Mouse (Mus musculus) MEL (cell line): Measurements from ENCODE around the gene Suox. TPM values are rescaled to one million over a fixed set of nuclear protein-coding genes. Genes with fewer than 3 reads are reported as not detected.

ENCODE experiments used
- DNase-seq: peaks from one replicate; pipeline ENCODE4 v3.0.0; 2011; ENCODE audit warnings: low read depth, low spot score
- H3K27ac ChIP-seq: 2 replicates; pipeline ENCODE4 v1.5.1; 2012; ENCODE audit warnings: low read depth, mild to moderate bottlenecking, control low read depth, low read length, moderate library complexity; ENCODE audit not compliant: control insufficient read depth
- H3K27me3 ChIP-seq, 2 experiments: fragments of 150-350 bp in 1 of 2; sonication (generic) in 1 of 2; 2 replicates each; pipeline ENCODE4 v1.6.1; 2012; ENCODE audit warnings: low read length in 2 of 2, mild to moderate bottlenecking in 2 of 2, improper control_type of control experiment in 1 of 2, moderate library complexity in 1 of 2; ENCODE audit not compliant: insufficient read depth in 2 of 2, control insufficient read depth in 1 of 2
- H3K36me3 ChIP-seq, 2 experiments: 2 replicates each; pipeline ENCODE4 v1.6.1; 2012 to 2014; ENCODE audit warnings: low read length in 2 of 2, improper control_type of control experiment in 1 of 2, inconsistent platforms in 1 of 2, mild to moderate bottlenecking in 1 of 2; ENCODE audit not compliant: insufficient read depth in 2 of 2, control insufficient read depth in 1 of 2
- H3K4me1 ChIP-seq, 2 experiments: fragments of 150-350 bp in 1 of 2; sonication (generic) in 1 of 2; 2 replicates each; pipeline ENCODE4 v1.6.1; 2012; ENCODE audit warnings: low read length in 2 of 2, improper control_type of control experiment in 1 of 2, mild to moderate bottlenecking in 1 of 2; ENCODE audit not compliant: insufficient read depth in 2 of 2, control insufficient read depth in 1 of 2
- H3K4me3 ChIP-seq, 2 experiments: fragments of 150-350 bp in 1 of 2; sonication (generic) in 1 of 2; 2 replicates each; pipeline ENCODE4 v1.5.1; 2012; ENCODE audit warnings: low read depth in 2 of 2, low read length in 2 of 2, mild to moderate bottlenecking in 2 of 2, moderate library complexity in 2 of 2, control low read depth in 1 of 2, improper control_type of control experiment in 1 of 2; ENCODE audit not compliant: control insufficient read depth in 1 of 2, insufficient read depth in 1 of 2
- H3K79me2 ChIP-seq: 2 replicates; pipeline ENCODE4 v1.6.1; 2012; ENCODE audit warnings: mild to moderate bottlenecking, low read length, moderate library complexity; ENCODE audit not compliant: control insufficient read depth, poor library complexity, insufficient read depth
- H3K9ac ChIP-seq: 2 replicates; pipeline ENCODE4 v1.6.1; 2012; ENCODE audit warnings: low read depth, mild to moderate bottlenecking, control low read depth, low read length, moderate library complexity; ENCODE audit not compliant: control insufficient read depth, poor library complexity, severe bottlenecking
- H3K9me3 ChIP-seq: fragments of 150-350 bp; sonication (generic); replicated peaks from 2 replicates; pipeline ENCODE4 v1.6.1; 2012; ENCODE audit warnings: mild to moderate bottlenecking, low read length, improper control_type of control experiment, moderate library complexity; ENCODE audit not compliant: insufficient read depth
- BHLHE40 ChIP-seq: IDR thresholded peaks from 2 replicates; pipeline ENCODE4 v1.6.1; 2012; ENCODE audit warnings: low read depth, mild to moderate bottlenecking, inconsistent platforms, low read length, improper control_type of control experiment, borderline replicate concordance
- CHD1 ChIP-seq: IDR thresholded peaks from 2 replicates; pipeline ENCODE4 v1.6.1; 2012; ENCODE audit warnings: low read depth, mild to moderate bottlenecking, inconsistent platforms, low read length, improper control_type of control experiment
- CTCF ChIP-seq, 3 experiments: IDR thresholded peaks in 2 of 3; conservative IDR thresholded peaks in 1 of 3; 2 replicates each; pipeline ENCODE4 v1.5.1; 2011 to 2012; ENCODE audit warnings: low read length in 3 of 3, low read depth in 2 of 3, mild to moderate bottlenecking in 2 of 3, improper control_type of control experiment in 1 of 3, inconsistent platforms in 1 of 3, mixed read lengths in 1 of 3, moderate library complexity in 1 of 3; ENCODE audit not compliant: control insufficient read depth in 1 of 3, insufficient read depth in 1 of 3, poor library complexity in 1 of 3, severe bottlenecking in 1 of 3
- ELF1 ChIP-seq: IDR thresholded peaks from 2 replicates; pipeline ENCODE4 v1.6.1; 2014; ENCODE audit warnings: low read depth, mild to moderate bottlenecking, inconsistent platforms, low read length, improper control_type of control experiment, moderate library complexity
- GABPA ChIP-seq: IDR thresholded peaks from 2 replicates; pipeline ENCODE4 v1.6.1; 2012; ENCODE audit warnings: low read depth, mild to moderate bottlenecking, inconsistent platforms, low read length, improper control_type of control experiment, moderate library complexity
- GATA1 ChIP-seq: IDR thresholded peaks from 2 replicates; pipeline ENCODE4 v1.6.1; 2011; ENCODE audit warnings: low read depth, low read length, improper control_type of control experiment
- HCFC1 ChIP-seq: IDR thresholded peaks from 2 replicates; pipeline ENCODE4 v1.6.1; 2012; ENCODE audit warnings: low read depth, mild to moderate bottlenecking, inconsistent platforms, low read length, improper control_type of control experiment, moderate library complexity
- KAT2A ChIP-seq: conservative IDR thresholded peaks from 2 replicates; pipeline ENCODE4 v1.6.1; 2012; ENCODE audit warnings: low read depth, low read length, improper control_type of control experiment, inconsistent platforms
- MXI1 ChIP-seq: IDR thresholded peaks from 2 replicates; pipeline ENCODE4 v1.6.1; 2011; ENCODE audit warnings: mild to moderate bottlenecking, low read depth, low read length, improper control_type of control experiment
- NELFE ChIP-seq: IDR thresholded peaks from 2 replicates; pipeline ENCODE4 v1.6.1; 2011; ENCODE audit warnings: low read depth, low read length, improper control_type of control experiment
- NRF1 ChIP-seq: IDR thresholded peaks from 2 replicates; pipeline ENCODE4 v1.6.1; 2014; ENCODE audit warnings: low read depth, mild to moderate bottlenecking, inconsistent platforms, low read length, improper control_type of control experiment, moderate library complexity; ENCODE audit not compliant: poor library complexity, insufficient read depth, severe bottlenecking
- POLR2AphosphoS5 ChIP-seq: IDR thresholded peaks from 2 replicates; pipeline ENCODE4 v1.6.1; 2012; ENCODE audit warnings: low read depth, borderline replicate concordance, mild to moderate bottlenecking, inconsistent platforms, low read length, moderate library complexity, mixed read lengths
- RCOR1 ChIP-seq: IDR thresholded peaks from 2 replicates; pipeline ENCODE4 v1.6.1; 2012; ENCODE audit warnings: low read depth, mild to moderate bottlenecking, inconsistent platforms, low read length, improper control_type of control experiment
- SMC3 ChIP-seq: IDR thresholded peaks from 2 replicates; pipeline ENCODE4 v1.6.1; 2011; ENCODE audit warnings: low read depth, low read length, improper control_type of control experiment
- TAL1 ChIP-seq: IDR thresholded peaks from 2 replicates; pipeline ENCODE4 v1.6.1; 2012; ENCODE audit warnings: mild to moderate bottlenecking, inconsistent platforms, low read length, moderate library complexity, mixed read lengths
- TBP ChIP-seq: IDR thresholded peaks from 2 replicates; pipeline ENCODE4 v1.8.0; 2011; ENCODE audit warnings: low read depth, low read length, improper control_type of control experiment
- UBTF ChIP-seq: IDR thresholded peaks from 2 replicates; pipeline ENCODE4 v1.6.1; 2012; ENCODE audit warnings: low read depth, mild to moderate bottlenecking, inconsistent platforms, low read length, improper control_type of control experiment, moderate library complexity, borderline replicate concordance; ENCODE audit not compliant: insufficient read depth
- USF1 ChIP-seq: IDR thresholded peaks from 2 replicates; pipeline ENCODE4 v1.6.1; 2014; ENCODE audit warnings: low read depth, mild to moderate bottlenecking, inconsistent platforms, low read length, improper control_type of control experiment, moderate library complexity
- ZC3H11A ChIP-seq: IDR thresholded peaks from 2 replicates; pipeline ENCODE4 v1.6.1; 2012; ENCODE audit warnings: low read depth, mild to moderate bottlenecking, inconsistent platforms, low read length, improper control_type of control experiment
- ZKSCAN1 ChIP-seq: IDR thresholded peaks from 2 replicates; pipeline ENCODE4 v1.6.1; 2012; ENCODE audit warnings: low read depth, mild to moderate bottlenecking, inconsistent platforms, low read length, improper control_type of control experiment, moderate library complexity
- ZNF384 ChIP-seq: IDR thresholded peaks from 2 replicates; pipeline ENCODE4 v1.6.1; 2012; ENCODE audit warnings: low read depth, mild to moderate bottlenecking, inconsistent platforms, low read length, improper control_type of control experiment
- polyA plus RNA-seq, 2 experiments: library from polyadenylated mRNA; stranded (reverse) in 1 of 2; unstranded in 1 of 2; fragments of >175 nt in 1 of 2; fragments of >200 nt in 1 of 2; gene quantifications; 2 replicates each; pipeline versions ENCODE4 v1.2.1 to v1.2.4; 2012; ENCODE audit warnings: low replicate concordance in 2 of 2, low read depth in 1 of 2; ENCODE audit not compliant: insufficient read length in 2 of 2, insufficient read depth in 1 of 2, missing spikeins in 1 of 2
- total RNA-seq: library from RNA; depleted of rRNA; stranded (reverse); fragments of 300-350 nt; gene quantifications from 2 replicates; pipeline ENCODE4 v1.2.3, GENCODE M21; 2012; rRNA removed

The Suox gene
- total and polyA plus RNA-seq, 3 experiments: 4.7 to 7.2 TPM; not detected in 1

DNA sequence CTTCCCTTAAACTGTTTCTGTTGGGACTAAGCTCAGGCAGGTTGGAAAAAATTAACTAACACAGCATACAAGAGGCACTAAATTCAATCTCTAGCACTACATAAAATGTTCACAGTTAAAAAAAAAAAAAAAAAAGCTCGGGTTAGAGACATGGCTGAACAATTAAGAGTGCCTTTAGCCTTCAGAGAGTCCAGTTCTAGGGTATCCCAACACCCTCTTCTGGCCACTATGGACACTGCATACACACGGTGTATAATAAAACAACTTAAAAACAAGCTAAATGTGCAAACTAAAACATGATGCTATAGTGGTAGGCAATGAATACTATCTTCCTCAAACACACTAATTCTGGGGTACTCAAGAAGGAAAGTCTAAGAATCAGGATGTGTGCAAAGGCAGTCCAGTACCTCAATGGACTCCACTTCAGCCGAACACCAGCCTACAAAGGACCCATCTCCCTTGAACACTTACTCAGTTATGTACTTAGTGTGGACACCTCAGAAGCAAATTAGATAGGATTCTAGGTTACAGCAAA, 51.8 kb downstream of the Suox start:
- DNase-seq: peak; percentile 63
- H3K27ac ChIP-seq: no peak overlapping the region

DNA sequence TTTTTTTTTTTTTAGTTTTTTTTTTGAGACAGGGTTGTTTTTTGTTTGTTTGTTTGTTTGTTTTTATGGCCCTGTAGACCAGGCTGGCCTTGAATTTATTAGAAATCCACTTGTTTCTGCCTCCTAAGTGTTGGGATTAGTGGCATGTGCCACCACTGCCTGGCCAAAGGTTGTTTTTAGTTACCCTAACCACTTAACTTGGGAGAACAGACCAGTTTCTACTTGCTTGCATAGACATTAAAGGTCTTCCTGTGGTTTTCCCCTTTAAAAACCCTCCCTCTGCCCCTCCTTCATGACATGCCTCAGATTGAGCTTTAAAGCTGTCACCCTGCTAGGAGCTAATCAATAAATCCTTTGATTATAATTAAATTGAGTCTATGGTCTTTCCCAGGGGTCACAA, 53.6 kb downstream of the Suox start:
- H3K27me3 ChIP-seq: no peaks in the 10 kb centered on the region
- H3K9me3 ChIP-seq: no peaks in the 10 kb centered on the region
- H3K4me3 ChIP-seq: no peak overlapping the region
- peaks cover 0 to 18% of the 10 kb centered on the region in 2 experiments; a peak in 2 of 4 replicates for H3K4me1 ChIP-seq
- TF ChIP-seq RCOR1: no peak
- no peak for TF ChIP-seq POLR2AphosphoS5
- no peak for TF ChIP-seq TAL1
- no peak for TF ChIP-seq USF1
- no peak for TF ChIP-seq BHLHE40
- TF ChIP-seq KAT2A: no peak
- TF ChIP-seq UBTF: no peak
- no peak for TF ChIP-seq CHD1
- TF ChIP-seq ZKSCAN1: no peak
- TF ChIP-seq NRF1: no peak
- no peak for TF ChIP-seq SMC3
- TF ChIP-seq ZC3H11A: no peak
- no peak for TF ChIP-seq NELFE
- TF ChIP-seq GATA1: no peak
- no peak for TF ChIP-seq MXI1
- no peak for TF ChIP-seq GABPA
- TF ChIP-seq TBP: no peak
- TF ChIP-seq ELF1: no peak
- TF ChIP-seq HCFC1: no peak
- no peak for DNase-seq
- H3K36me3 ChIP-seq: peaks cover 7 to 14% of the 10 kb centered on the region in 2 experiments
- peaks cover 4% of the 10 kb centered on the region for H3K79me2 ChIP-seq
- H3K9ac ChIP-seq: no peak overlapping the region
- no peak overlapping the region for H3K27ac ChIP-seq

More for the DNA sequence above, 51.8 kb downstream of the Suox start:
- Histone ChIP-seq H3K27me3 (no peaks in the 10 kb centered on the region), H3K36me3 (peaks cover 7 to 13% of the 10 kb centered on the region in 2 experiments), H3K9me3 (no peaks in the 10 kb centered on the region), H3K4me3 (no peak overlapping the region), H3K9ac (no peak overlapping the region), H3K79me2 (peaks cover 14% of the 10 kb centered on the region), H3K4me1 (peaks cover 0 to 13% of the 10 kb centered on the region in 2 experiments; a peak in 1 of 4 replicates)
- TF ChIP-seq ZNF384 (peak; percentile 73), CTCF (IDR thresholded peaks at IDR 0.05 in 2 of 3, conservative IDR thresholded peaks at IDR 0.05 in 1 of 3; ENCODE audit: control insufficient read depth in 1 of 3, insufficient read depth in 1 of 3, low read depth in 2 of 3, low read length in 3 of 3, poor library complexity in 1 of 3, severe bottlenecking in 1 of 3) (peak in 2 of 3 experiments; percentile 27 to 45; a peak in 3 of 6 replicates), GABPA (no peak), SMC3 (peak; percentile 22; the same call in 1 of the 2 replicates)

Other genes starting within 250 kb of the Suox start
- gene Smarcc2, start 214.8 kb downstream of the Suox start, total RNA-seq: 22.3 and 24.8 TPM in 2 replicates
- 100 to 1,000 TPM in 1 of 2 experiments, 10 to 100 TPM in 1; 68.8 to 226 TPM for gene Smarcc2, start 214.8 kb downstream of the Suox start, polyA plus RNA-seq
- gene Myl6, start 179.9 kb downstream of the Suox start, total RNA-seq: 560 and 589 TPM in 2 replicates
- 100 to 1,000 TPM in 1 of 2 experiments, not detected in 1; 399 TPM for gene Myl6, start 179.9 kb downstream of the Suox start, polyA plus RNA-seq
- gene Myl6b, start 175.4 kb downstream of the Suox start, total RNA-seq: 1.8 and 2.6 TPM in 2 replicates
- 10 to 100 TPM in 1 of 2 experiments, not detected in 1; 18.8 TPM for gene Myl6b, start 175.4 kb downstream of the Suox start, polyA plus RNA-seq
- 35.1 and 35.9 TPM in 2 replicates for gene Esyt1, start 148.2 kb downstream of the Suox start, total RNA-seq
- gene Esyt1, start 148.2 kb downstream of the Suox start, polyA plus RNA-seq: 10 to 100 TPM; 53.4 to 57.0 TPM
- 14.2 and 14.6 TPM in 2 replicates for gene Zc3h10, start 126.3 kb downstream of the Suox start, total RNA-seq
- 10 to 100 TPM in 1 of 2 experiments, not detected in 1; 17.3 TPM for gene Zc3h10, start 126.3 kb downstream of the Suox start, polyA plus RNA-seq
- gene Rpl41, start 124.8 kb downstream of the Suox start, total RNA-seq: 6,649 and 6,931 TPM in 2 replicates
- over 10,000 TPM in 1 of 2 experiments, 100 to 1,000 TPM in 1; 274 to 10,905 TPM for gene Rpl41, start 124.8 kb downstream of the Suox start, polyA plus RNA-seq
- gene Pa2g4, start 108.1 kb downstream of the Suox start, total RNA-seq: 232 and 235 TPM in 2 replicates
- 100 to 1,000 TPM; 298 to 663 TPM for gene Pa2g4, start 108.1 kb downstream of the Suox start, polyA plus RNA-seq
- gene Erbb3, start 84.4 kb downstream of the Suox start, total RNA-seq: 0.39 and 0.42 TPM in 2 replicates
- under 1 TPM in 1 of 2 experiments, not detected in 1; 0.29 TPM for gene Erbb3, start 84.4 kb downstream of the Suox start, polyA plus RNA-seq
- gene Rps26, start 47.3 kb downstream of the Suox start, total RNA-seq: 2,338 and 2,523 TPM in 2 replicates
- gene Rps26, start 47.3 kb downstream of the Suox start, polyA plus RNA-seq: 1,000 to 10,000 TPM in 1 of 2 experiments, not detected in 1; 2,530 TPM
- not detected in 2 replicates for gene Ikzf4, start 28.1 kb downstream of the Suox start, total RNA-seq
- under 1 TPM in 1 of 2 experiments, not detected in 1; 0.03 TPM for gene Ikzf4, start 28.1 kb downstream of the Suox start, polyA plus RNA-seq
- 16.2 and 18.7 TPM in 2 replicates for gene Rab5b, start 22.2 kb upstream of the Suox start, total RNA-seq
- gene Rab5b, start 22.2 kb upstream of the Suox start, polyA plus RNA-seq: 10 to 100 TPM; 23.3 to 45.7 TPM
- 0.13 and 0.15 TPM in 2 replicates for gene Pmel, start 30.1 kb upstream of the Suox start, total RNA-seq
- gene Pmel, start 30.1 kb upstream of the Suox start, polyA plus RNA-seq: under 1 TPM in 1 of 2 experiments, not detected in 1; 0.45 TPM
- 34.2 and 40.5 TPM in 2 replicates for gene Cdk2, start 31.0 kb upstream of the Suox start, total RNA-seq
- 10 to 100 TPM in 1 of 2 experiments, not detected in 1; 72.4 TPM for gene Cdk2, start 31.0 kb upstream of the Suox start, polyA plus RNA-seq
- gene Dgka, start 70.8 kb upstream of the Suox start, total RNA-seq: 0.69 and 1.0 TPM in 2 replicates
- 1 to 10 TPM in 1 of 2 experiments, not detected in 1; 3.5 TPM for gene Dgka, start 70.8 kb upstream of the Suox start, polyA plus RNA-seq
- gene Pym1, start 73.8 kb upstream of the Suox start, total RNA-seq: 64.2 and 77.4 TPM in 2 replicates
- 100 to 1,000 TPM in 1 of 2 experiments, not detected in 1; 107 TPM for gene Pym1, start 73.8 kb upstream of the Suox start, polyA plus RNA-seq
- gene Mmp19, start 116.8 kb upstream of the Suox start, total RNA-seq: 0.08 and 0.10 TPM in 2 replicates
- gene Mmp19, start 116.8 kb upstream of the Suox start, polyA plus RNA-seq: under 1 TPM in 1 of 2 experiments, not detected in 1; 0.36 TPM
- 22.2 and 27.7 TPM in 2 replicates for gene Dnajc14, start 130.0 kb upstream of the Suox start, total RNA-seq
- 10 to 100 TPM in 1 of 2 experiments, not detected in 1; 36.7 TPM for gene Dnajc14, start 130.0 kb upstream of the Suox start, polyA plus RNA-seq
- 2.2 and 3.1 TPM in 2 replicates for gene Tmem198b, start 130.3 kb upstream of the Suox start, total RNA-seq
- gene Tmem198b, start 130.3 kb upstream of the Suox start, polyA plus RNA-seq: 1 to 10 TPM in 1 of 2 experiments, not detected in 1; 8.6 TPM
- 100 and 103 TPM in 2 replicates for gene Sarnp, start 143.3 kb upstream of the Suox start, total RNA-seq
- 1,000 to 10,000 TPM in 1 of 2 experiments, 100 to 1,000 TPM in 1; 189 to 1,007 TPM for gene Sarnp, start 143.3 kb upstream of the Suox start, polyA plus RNA-seq
- gene Ormdl2, start 147.6 kb upstream of the Suox start, total RNA-seq: 90.7 and 100 TPM in 2 replicates
- gene Ormdl2, start 147.6 kb upstream of the Suox start, polyA plus RNA-seq: 100 to 1,000 TPM; 114 to 278 TPM
- 1.8 and 2.3 TPM in 2 replicates for gene Gdf11, start 217.6 kb upstream of the Suox start, total RNA-seq
- gene Gdf11, start 217.6 kb upstream of the Suox start, polyA plus RNA-seq: 1 to 10 TPM in 1 of 2 experiments, not detected in 1; 2.8 TPM
- 0.29 and 0.46 TPM in 2 replicates for gene Cd63, start 226.9 kb upstream of the Suox start, total RNA-seq
- gene Cd63, start 226.9 kb upstream of the Suox start, polyA plus RNA-seq: under 1 TPM in 1 of 2 experiments, not detected in 1; 0.64 TPM
- gene Rdh5, start 248.8 kb upstream of the Suox start, total RNA-seq: 1.2 and 2.9 TPM in 2 replicates
- gene Rdh5, start 248.8 kb upstream of the Suox start, polyA plus RNA-seq: 1 to 10 TPM in 1 of 2 experiments, not detected in 1; 4.2 TPM
- gene Bloc1s1, start 250.0 kb upstream of the Suox start, total RNA-seq: 57.7 and 70.6 TPM in 2 replicates
- 10 to 100 TPM in 1 of 2 experiments, not detected in 1; 45.1 TPM for gene Bloc1s1, start 250.0 kb upstream of the Suox start, polyA plus RNA-seq